Mouse (Mus musculus): ENCODE results near the gene Cpt2. TPM values are rescaled to one million over a fixed set of nuclear protein-coding genes. Genes with fewer than 3 reads are reported as not detected.

The Cpt2 gene
- polyA plus RNA-seq, 1 experiment from 2014 or later, result 40.2 TPM

GRCm38 (mm10) chr4:107931453-107931852 lies 8.0 kb upstream of the Cpt2 start:
- no peak overlapping the region for H3K27ac ChIP-seq (replicated peaks; ENCODE audit: low read depth, low read length)
- H3K27me3 ChIP-seq (ENCODE audit: control insufficient read depth, insufficient read depth, low read length), result no peaks in the 10 kb centered on the region
- no peaks in the 10 kb centered on the region for H3K4me1 ChIP-seq (ENCODE audit: control insufficient read depth, insufficient read depth, low read length)
- ATAC-seq (ENCODE audit: insufficient number of reproducible peaks, low FRiP score, low TSS enrichment, low read depth), result no peak
- H3K9ac ChIP-seq (ENCODE audit: low read length), result no peak overlapping the region
- DNase-seq (ENCODE audit: low spot score), result no peak
- H3K4me2 ChIP-seq (ENCODE audit: low read depth, severe bottlenecking), result no peak overlapping the region
- H3K9me3 ChIP-seq (ENCODE audit: control insufficient read depth, low read length), result no peaks in the 10 kb centered on the region
- H3K36me3 ChIP-seq (ENCODE audit: control insufficient read depth, insufficient read depth, low read length), result no peaks in the 10 kb centered on the region
- no peak overlapping the region for H3K4me3 ChIP-seq (ENCODE audit: low read depth, low read length)
- 73% methylated on average over 3 of the region's 3 CpGs for WGBS

GRCm38 (mm10) chr4:107928726-107929125 lies 5.3 kb upstream of the Cpt2 start:
- ATAC-seq (ENCODE audit: insufficient number of reproducible peaks, low FRiP score, low TSS enrichment, low read depth), result no peak
- no peak overlapping the region for H3K4me2 ChIP-seq (ENCODE audit: low read depth, severe bottlenecking)
- DNase-seq (ENCODE audit: low spot score), result no peak
- H3K9ac ChIP-seq (ENCODE audit: low read length), result no peak overlapping the region
- WGBS, result 85% methylated on average over 2 of the region's 2 CpGs
- H3K4me1 ChIP-seq (ENCODE audit: control insufficient read depth, insufficient read depth, low read length), result no peaks in the 10 kb centered on the region
- H3K27ac ChIP-seq (replicated peaks; ENCODE audit: low read depth, low read length), result no peak overlapping the region
- H3K27me3 ChIP-seq (ENCODE audit: control insufficient read depth, insufficient read depth, low read length), result no peaks in the 10 kb centered on the region
- H3K36me3 ChIP-seq (ENCODE audit: control insufficient read depth, insufficient read depth, low read length), result no peaks in the 10 kb centered on the region
- H3K4me3 ChIP-seq (ENCODE audit: low read depth, low read length), result no peak overlapping the region
- no peaks in the 10 kb centered on the region for H3K9me3 ChIP-seq (ENCODE audit: control insufficient read depth, low read length)

GRCm38 (mm10) chr4:107928269-107928668 lies 4.9 kb upstream of the Cpt2 start:
- H3K27me3 ChIP-seq (ENCODE audit: control insufficient read depth, insufficient read depth, low read length), result no peaks in the 10 kb centered on the region
- H3K4me3 ChIP-seq (ENCODE audit: low read depth, low read length), result no peak overlapping the region
- ATAC-seq (ENCODE audit: insufficient number of reproducible peaks, low FRiP score, low TSS enrichment, low read depth) (no peak), DNase-seq (ENCODE audit: low spot score) (no peak)
- no peaks in the 10 kb centered on the region for H3K36me3 ChIP-seq (ENCODE audit: control insufficient read depth, insufficient read depth, low read length)
- no peak overlapping the region for H3K4me2 ChIP-seq (ENCODE audit: low read depth, severe bottlenecking)
- no peak overlapping the region for H3K9ac ChIP-seq (ENCODE audit: low read length)
- WGBS, result 72% methylated on average over 2 of the region's 2 CpGs
- H3K4me1 ChIP-seq (ENCODE audit: control insufficient read depth, insufficient read depth, low read length), result no peaks in the 10 kb centered on the region
- H3K27ac ChIP-seq (replicated peaks; ENCODE audit: low read depth, low read length), result no peak overlapping the region
- H3K9me3 ChIP-seq (ENCODE audit: control insufficient read depth, low read length), result no peaks in the 10 kb centered on the region

- peak; percentile 23; the same call in 1 of the 2 replicates for ATAC-seq (ENCODE audit: insufficient number of reproducible peaks, low FRiP score, low TSS enrichment, low read depth)
- H3K9me3 ChIP-seq (ENCODE audit: control insufficient read depth, low read length), result no peaks in the 10 kb centered on the region
- no peaks in the 10 kb centered on the region for H3K27me3 ChIP-seq (ENCODE audit: control insufficient read depth, insufficient read depth, low read length)
- 0 out of 2 replicates have a peak, but pooled peaks cover 2% of the 10 kb centered on the region for H3K4me1 ChIP-seq (ENCODE audit: control insufficient read depth, insufficient read depth, low read length)
- H3K36me3 ChIP-seq (ENCODE audit: control insufficient read depth, insufficient read depth, low read length), result no peaks in the 10 kb centered on the region; the same call in 1 of the 2 replicates
- H3K4me2 ChIP-seq (ENCODE audit: low read depth, severe bottlenecking), result peak overlapping the region; percentile 78; the same call in 1 of the 2 replicates
- H3K27ac ChIP-seq (replicated peaks; ENCODE audit: low read depth, low read length), result no peak overlapping the region
- no peak overlapping the region for H3K9ac ChIP-seq (ENCODE audit: low read length)
- DNase-seq (ENCODE audit: low spot score), result no peak
- peak overlapping the region; percentile 78 for H3K4me3 ChIP-seq (ENCODE audit: low read depth, low read length)
- 55% methylated on average over 7 of the region's 7 CpGs for WGBS
Observed at GRCm38 (mm10) chr4:107923803-107924194, 389 bp upstream of the Cpt2 start.

- Histone ChIP-seq H3K4me1 (ENCODE audit: control insufficient read depth, insufficient read depth, low read length) (0 out of 2 replicates have a peak, but pooled peaks cover 2% of the 10 kb centered on the region), H3K9ac (ENCODE audit: low read length) (no peak overlapping the region), H3K27ac (replicated peaks; ENCODE audit: low read depth, low read length) (no peak overlapping the region), H3K36me3 (ENCODE audit: control insufficient read depth, insufficient read depth, low read length) (no peaks in the 10 kb centered on the region; the same call in 1 of the 2 replicates), H3K27me3 (ENCODE audit: control insufficient read depth, insufficient read depth, low read length) (no peaks in the 10 kb centered on the region), H3K9me3 (ENCODE audit: control insufficient read depth, low read length) (no peaks in the 10 kb centered on the region), H3K4me2 (ENCODE audit: low read depth, severe bottlenecking) (peak overlapping the region; percentile 11; the same call in 1 of the 2 replicates), H3K4me3 (ENCODE audit: low read depth, low read length) (no peak overlapping the region)
- ATAC-seq (ENCODE audit: insufficient number of reproducible peaks, low FRiP score, low TSS enrichment, low read depth) (no peak), DNase-seq (ENCODE audit: low spot score) (no peak)
- 78% methylated on average over 4 of the region's 4 CpGs for WGBS
Observed at GRCm38 (mm10) chr4:107921952-107922351, 1.5 kb downstream of the Cpt2 start.

- ATAC-seq (ENCODE audit: insufficient number of reproducible peaks, low FRiP score, low TSS enrichment, low read depth) (no peak), DNase-seq (ENCODE audit: low spot score) (no peak)
- WGBS, result 90% methylated on average over 8 of the region's 8 CpGs
- Histone ChIP-seq H3K4me2 (ENCODE audit: low read depth, severe bottlenecking) (no peak overlapping the region), H3K4me1 (ENCODE audit: control insufficient read depth, insufficient read depth, low read length) (0 out of 2 replicates have a peak, but pooled peaks cover 2% of the 10 kb centered on the region), H3K36me3 (ENCODE audit: control insufficient read depth, insufficient read depth, low read length) (no peaks in the 10 kb centered on the region; the same call in 1 of the 2 replicates), H3K4me3 (ENCODE audit: low read depth, low read length) (no peak overlapping the region), H3K27ac (replicated peaks; ENCODE audit: low read depth, low read length) (no peak overlapping the region), H3K9ac (ENCODE audit: low read length) (no peak overlapping the region), H3K9me3 (ENCODE audit: control insufficient read depth, low read length) (no peaks in the 10 kb centered on the region), H3K27me3 (ENCODE audit: control insufficient read depth, insufficient read depth, low read length) (no peaks in the 10 kb centered on the region)
Observed at GRCm38 (mm10) chr4:107921152-107921695, 2.2 kb downstream of the Cpt2 start.

- no peak overlapping the region for H3K4me2 ChIP-seq (ENCODE audit: low read depth, severe bottlenecking)
- no peak overlapping the region for H3K27ac ChIP-seq (replicated peaks; ENCODE audit: low read depth, low read length)
- ATAC-seq (ENCODE audit: insufficient number of reproducible peaks, low FRiP score, low TSS enrichment, low read depth) (no peak), DNase-seq (ENCODE audit: low spot score) (no peak)
- 92% methylated on average over 2 of the region's 2 CpGs for WGBS
- no peak overlapping the region for H3K4me3 ChIP-seq (ENCODE audit: low read depth, low read length)
- no peak overlapping the region for H3K9ac ChIP-seq (ENCODE audit: low read length)
- no peaks in the 10 kb centered on the region for H3K9me3 ChIP-seq (ENCODE audit: control insufficient read depth, low read length)
- no peaks in the 10 kb centered on the region for H3K27me3 ChIP-seq (ENCODE audit: control insufficient read depth, insufficient read depth, low read length)
- 0 out of 2 replicates have a peak, but pooled peaks cover 2% of the 10 kb centered on the region for H3K4me1 ChIP-seq (ENCODE audit: control insufficient read depth, insufficient read depth, low read length)
- no peaks in the 10 kb centered on the region; the same call in 1 of the 2 replicates for H3K36me3 ChIP-seq (ENCODE audit: control insufficient read depth, insufficient read depth, low read length)
Observed at GRCm38 (mm10) chr4:107920336-107920735, 3.1 kb downstream of the Cpt2 start.

GRCm38 (mm10) chr4:107910020-107910419 lies 13.4 kb downstream of the Cpt2 start:
- WGBS, result 92% methylated on average over 4 of the region's 4 CpGs
- no peak for ATAC-seq (ENCODE audit: insufficient number of reproducible peaks, low FRiP score, low TSS enrichment, low read depth)
- H3K36me3 ChIP-seq (ENCODE audit: control insufficient read depth, insufficient read depth, low read length), result peaks cover 9% of the 10 kb centered on the region; the same call in 1 of the 2 replicates

GRCm38 (mm10) chr4:107906561-107906960 lies 16.8 kb downstream of the Cpt2 start:
- H3K27ac ChIP-seq (replicated peaks; ENCODE audit: low read depth, low read length), result no peak overlapping the region
- peaks cover 6% of the 10 kb centered on the region; the same call in 1 of the 2 replicates for H3K36me3 ChIP-seq (ENCODE audit: control insufficient read depth, insufficient read depth, low read length)
- no peaks in the 10 kb centered on the region for H3K27me3 ChIP-seq (ENCODE audit: control insufficient read depth, insufficient read depth, low read length)
- no peak overlapping the region for H3K9ac ChIP-seq (ENCODE audit: low read length)
- no peak overlapping the region for H3K4me3 ChIP-seq (ENCODE audit: low read depth, low read length)
- no peaks in the 10 kb centered on the region for H3K9me3 ChIP-seq (ENCODE audit: control insufficient read depth, low read length)
- H3K4me2 ChIP-seq (ENCODE audit: low read depth, severe bottlenecking), result no peak overlapping the region
- H3K4me1 ChIP-seq (ENCODE audit: control insufficient read depth, insufficient read depth, low read length), result no peaks in the 10 kb centered on the region
- DNase-seq (ENCODE audit: low spot score) (no peak), ATAC-seq (ENCODE audit: insufficient number of reproducible peaks, low FRiP score, low TSS enrichment, low read depth) (no peak)
- 88% methylated on average over 9 of the region's 9 CpGs for WGBS

More at GRCm38 (mm10) chr4:107910020-107910419, 13.4 kb downstream of the Cpt2 start:
- DNase-seq (ENCODE audit: low spot score), result no peak
- H3K4me2 ChIP-seq (ENCODE audit: low read depth, severe bottlenecking), result no peak overlapping the region
- H3K9ac ChIP-seq (ENCODE audit: low read length), result no peak overlapping the region
- no peaks in the 10 kb centered on the region for H3K27me3 ChIP-seq (ENCODE audit: control insufficient read depth, insufficient read depth, low read length)
- no peaks in the 10 kb centered on the region for H3K9me3 ChIP-seq (ENCODE audit: control insufficient read depth, low read length)
- H3K4me1 ChIP-seq (ENCODE audit: control insufficient read depth, insufficient read depth, low read length), result no peaks in the 10 kb centered on the region
- H3K4me3 ChIP-seq (ENCODE audit: low read depth, low read length), result no peak overlapping the region
- no peak overlapping the region for H3K27ac ChIP-seq (replicated peaks; ENCODE audit: low read depth, low read length)

Data from limb, embryonic 11.5 days (tissue).